In genomic region chr1:171129251-171129650, GRCm38 (mm10) we compare ENCODE assay signal across 7 mouse cellular contexts. TPM values are rescaled to one million over a fixed set of nuclear protein-coding genes. Genes with fewer than 3 reads are reported as not detected.
DNase-seq lines count a peak whose midpoint lies in the region; ATAC-seq and TF ChIP-seq lines count a peak whose summit lies in the region.

No protein-coding gene starts in this region.

- no peak for TF ChIP-seq CTCF in forebrain, postnatal 0 days (IDR thresholded peaks at IDR 0.05; ENCODE audit: low read depth)

- H3K27me3 ChIP-seq in forebrain, postnatal 0 days (ENCODE audit: insufficient read depth, low read length): no peaks in the 10 kb centered on the region

- no peaks in the 10 kb centered on the region for H3K4me1 ChIP-seq in forebrain, postnatal 0 days (ENCODE audit: insufficient read depth)

- 66% methylated on average over 7 of the region's 7 CpGs for WGBS in forebrain, postnatal 0 days

- no peak overlapping the region for H3K4me3 ChIP-seq in forebrain, postnatal 0 days (ENCODE audit: low read depth, low read length)

- H3K27ac ChIP-seq in forebrain, postnatal 0 days (ENCODE audit: low read depth, low read length): no peak overlapping the region

- H3K9me3 ChIP-seq in forebrain, postnatal 0 days (ENCODE audit: low read length): no peaks in the 10 kb centered on the region

- H3K36me3 ChIP-seq in forebrain, postnatal 0 days (ENCODE audit: insufficient read depth): peaks cover 36% of the 10 kb centered on the region

- no peak overlapping the region for H3K4me2 ChIP-seq in forebrain, postnatal 0 days (ENCODE audit: low read depth)

- DNase-seq in lung, adult 18-20 months: peak; percentile 13 to 27
- no peak for DNase-seq in lung, postnatal 4 days
- DNase-seq in gastrocnemius, postnatal 25 days: peak; percentile 78
- DNase-seq in kidney, postnatal 25 days: peak; percentile 82 to 95
- DNase-seq in right cerebral cortex, postnatal 36 days (ENCODE audit: low spot score in 2 of 2): peak; percentile 34 to 47
- DNase-seq in thymus, adult 18-20 months: no peak
- no peak for DNase-seq in forebrain, postnatal 0 days

- H3K9ac ChIP-seq in forebrain, postnatal 0 days: no peak overlapping the region

- ATAC-seq in forebrain, postnatal 0 days: no peak

RNA-seq across cellular contexts. Expression of gene Cfap126, which starts 15.5 kb away (rescaled TPM):
- 1 to 10 TPM in 1 of 2 experiments, under 1 TPM in 1; 0.69 to 1.2 TPM for total RNA-seq in gastrocnemius, postnatal 25 days (2021)
- total RNA-seq in forebrain, postnatal 0 days (2014; rRNA removed): 1.7 and 2.4 TPM in 2 replicates
- polyA plus RNA-seq in forebrain, postnatal 0 days (2015; fragmentation: Nextera tagmentation; extraction: Ambion mirVana): 11.7 and 13.7 TPM in 2 replicates

RNA-seq across cellular contexts. Expression of gene Sdhc, which starts 21.2 kb away (rescaled TPM):
- 100 to 1,000 TPM; 692 to 785 TPM for total RNA-seq in gastrocnemius, postnatal 25 days (2021)
- total RNA-seq in forebrain, postnatal 0 days (2014; rRNA removed): 195 and 197 TPM in 2 replicates
- 285 and 302 TPM in 2 replicates for polyA plus RNA-seq in forebrain, postnatal 0 days (2015; fragmentation: Nextera tagmentation; extraction: Ambion mirVana)

RNA-seq across cellular contexts. Expression of gene Mpz, which starts 21.3 kb away (rescaled TPM):
- 100 to 1,000 TPM in 1 of 2 experiments, 10 to 100 TPM in 1; 99.1 to 120 TPM for total RNA-seq in gastrocnemius, postnatal 25 days (2021)
- 0.38 TPM in 1 of 2 replicates, not detected in the other for total RNA-seq in forebrain, postnatal 0 days (2014; rRNA removed)
- polyA plus RNA-seq in forebrain, postnatal 0 days (2015; fragmentation: Nextera tagmentation; extraction: Ambion mirVana): 0.30 and 0.67 TPM in 2 replicates

Comparison
In these comparisons a context has a peak if more than half of its experiments do, and no peak if none do; other contexts are left out.
1. DNase-seq: peak in lung, adult 18-20 months (2 of 2), gastrocnemius, postnatal 25 days (single experiment), kidney, postnatal 25 days (2 of 2) and right cerebral cortex, postnatal 36 days (2 of 2); none in lung, postnatal 4 days (0 of 2), thymus, adult 18-20 months (0 of 2) and forebrain, postnatal 0 days (single experiment).
2. RNA of gene Mpz, which starts 21.3 kb away (total RNA-seq): 99.1 to 120 TPM in gastrocnemius, postnatal 25 days; 0.38 TPM in forebrain, postnatal 0 days; every median in the first group is over 10 times any median in the second.